Mouse (Mus musculus): ENCODE results near the gene Thbs1. TPM values are rescaled to one million over a fixed set of nuclear protein-coding genes. Genes with fewer than 3 reads are reported as not detected.
A peak's percentile ranks its signal among the peaks of the same experiment; 100 is the strongest.

Thbs1 gene
- polyA plus RNA-seq, 1 experiment, result 1.8 TPM

GRCm38 (mm10) chr2:118091226-118091625, 20.4 kb upstream of the Thbs1 start:
- TF ChIP-seq POLR2A (IDR thresholded peaks at IDR 0.05; ENCODE audit: control insufficient read depth, extremely low read depth, insufficient read depth, low read length, poor library complexity) (no peak), CTCF (IDR thresholded peaks at IDR 0.05; ENCODE audit: borderline replicate concordance, control insufficient read depth, extremely low read depth, insufficient read depth, low read length, poor library complexity) (no peak)
- no peak for DNase-seq
- H3K27ac ChIP-seq (ENCODE audit: control insufficient read depth, insufficient read depth, low read length), result no peak overlapping the region
- H3K27me3 ChIP-seq (ENCODE audit: control insufficient read depth, insufficient read depth, low read length), result no peaks in the 10 kb centered on the region
- H3K36me3 ChIP-seq (ENCODE audit: control insufficient read depth, insufficient read depth, low read length), result no peaks in the 10 kb centered on the region
- H3K4me1 ChIP-seq (replicated peaks; ENCODE audit: control insufficient read depth, insufficient read depth, low read length), result no peaks in the 10 kb centered on the region
- WGBS, result 94% methylated on average over 5 of the region's 5 CpGs
- H3K4me3 ChIP-seq (ENCODE audit: control insufficient read depth, insufficient read depth, low read length), result no peak overlapping the region

GRCm38 (mm10) chr2:118099104-118099503, 12.6 kb upstream of the Thbs1 start:
- Histone ChIP-seq H3K27ac (ENCODE audit: control insufficient read depth, insufficient read depth, low read length) (no peak overlapping the region), H3K36me3 (ENCODE audit: control insufficient read depth, insufficient read depth, low read length) (no peaks in the 10 kb centered on the region), H3K27me3 (ENCODE audit: control insufficient read depth, insufficient read depth, low read length) (no peaks in the 10 kb centered on the region), H3K4me1 (replicated peaks; ENCODE audit: control insufficient read depth, insufficient read depth, low read length) (no peaks in the 10 kb centered on the region), H3K4me3 (ENCODE audit: control insufficient read depth, insufficient read depth, low read length) (no peak overlapping the region)
- WGBS, result 89% methylated on average over 4 of the region's 4 CpGs
- no peak for DNase-seq
- no peak for TF ChIP-seq CTCF (IDR thresholded peaks at IDR 0.05; ENCODE audit: borderline replicate concordance, control insufficient read depth, extremely low read depth, insufficient read depth, low read length, poor library complexity)
- no peak for TF ChIP-seq POLR2A (IDR thresholded peaks at IDR 0.05; ENCODE audit: control insufficient read depth, extremely low read depth, insufficient read depth, low read length, poor library complexity)

GRCm38 (mm10) chr2:118102169-118102568, 9.5 kb upstream of the Thbs1 start:
- no peak for TF ChIP-seq POLR2A (IDR thresholded peaks at IDR 0.05; ENCODE audit: control insufficient read depth, extremely low read depth, insufficient read depth, low read length, poor library complexity)
- no peak for DNase-seq
- no peak overlapping the region for H3K27ac ChIP-seq (ENCODE audit: control insufficient read depth, insufficient read depth, low read length)
- WGBS, result 64% methylated on average over 4 of the region's 4 CpGs
- no peaks in the 10 kb centered on the region for H3K4me1 ChIP-seq (replicated peaks; ENCODE audit: control insufficient read depth, insufficient read depth, low read length)
- no peaks in the 10 kb centered on the region for H3K36me3 ChIP-seq (ENCODE audit: control insufficient read depth, insufficient read depth, low read length)
- H3K27me3 ChIP-seq (ENCODE audit: control insufficient read depth, insufficient read depth, low read length), result no peaks in the 10 kb centered on the region
- H3K4me3 ChIP-seq (ENCODE audit: control insufficient read depth, insufficient read depth, low read length), result no peak overlapping the region

GRCm38 (mm10) chr2:118110225-118110915, 1.3 kb upstream of the Thbs1 start:
- 69% methylated on average over 17 of the region's 17 CpGs for WGBS
- H3K27me3 ChIP-seq (ENCODE audit: control insufficient read depth, insufficient read depth, low read length), result no peaks in the 10 kb centered on the region; the same call in 1 of the 2 replicates
- DNase-seq, result peak; percentile 4
- H3K27ac ChIP-seq (ENCODE audit: control insufficient read depth, insufficient read depth, low read length), result no peak overlapping the region
- no peak overlapping the region for H3K4me3 ChIP-seq (ENCODE audit: control insufficient read depth, insufficient read depth, low read length)
- no peaks in the 10 kb centered on the region for H3K36me3 ChIP-seq (ENCODE audit: control insufficient read depth, insufficient read depth, low read length)
- H3K4me1 ChIP-seq (replicated peaks; ENCODE audit: control insufficient read depth, insufficient read depth, low read length), result peaks cover 2% of the 10 kb centered on the region; the same call in 1 of the 2 replicates
- TF ChIP-seq POLR2A (IDR thresholded peaks at IDR 0.05; ENCODE audit: control insufficient read depth, extremely low read depth, insufficient read depth, low read length, poor library complexity) (no peak), CTCF (IDR thresholded peaks at IDR 0.05; ENCODE audit: borderline replicate concordance, control insufficient read depth, extremely low read depth, insufficient read depth, low read length, poor library complexity) (no peak)

DNA sequence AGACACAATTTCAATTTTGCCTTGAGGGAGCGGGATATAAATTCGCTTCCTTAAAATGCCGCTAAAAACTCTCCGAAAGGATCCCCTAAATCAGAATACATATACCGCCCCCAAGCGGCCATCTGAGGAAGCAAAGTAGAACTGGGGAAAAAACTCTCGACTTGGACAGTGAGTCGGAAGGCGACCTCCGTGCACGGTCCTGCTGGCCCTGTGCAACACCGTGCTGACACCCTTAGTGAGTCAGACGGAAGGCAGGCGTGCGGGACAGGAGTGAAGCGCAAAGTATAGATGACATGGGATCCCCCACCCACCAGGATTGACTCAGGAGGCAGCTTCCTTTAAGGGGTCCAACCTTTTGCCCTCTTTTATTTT, 574 bp upstream of the Thbs1 start:
- peak; percentile 49; the same call in 1 of the 2 replicates for TF ChIP-seq CTCF (IDR thresholded peaks at IDR 0.05; ENCODE audit: borderline replicate concordance, control insufficient read depth, extremely low read depth, insufficient read depth, low read length, poor library complexity)
- TF ChIP-seq POLR2A (IDR thresholded peaks at IDR 0.05; ENCODE audit: control insufficient read depth, extremely low read depth, insufficient read depth, low read length, poor library complexity), result no peak
- no peaks in the 10 kb centered on the region; the same call in 1 of the 2 replicates for H3K27me3 ChIP-seq (ENCODE audit: control insufficient read depth, insufficient read depth, low read length)
- H3K4me3 ChIP-seq (ENCODE audit: control insufficient read depth, insufficient read depth, low read length), result peak overlapping the region; percentile 10; the same call in 1 of the 2 replicates
- H3K4me1 ChIP-seq (replicated peaks; ENCODE audit: control insufficient read depth, insufficient read depth, low read length), result peaks cover 2% of the 10 kb centered on the region; the same call in 1 of the 2 replicates
- WGBS, result 1% methylated on average over 16 of the region's 16 CpGs
- no peak overlapping the region for H3K27ac ChIP-seq (ENCODE audit: control insufficient read depth, insufficient read depth, low read length)
- no peaks in the 10 kb centered on the region for H3K36me3 ChIP-seq (ENCODE audit: control insufficient read depth, insufficient read depth, low read length)
- peak; percentile 75 for DNase-seq

- Histone ChIP-seq H3K27ac (ENCODE audit: control insufficient read depth, insufficient read depth, low read length) (no peak overlapping the region), H3K36me3 (ENCODE audit: control insufficient read depth, insufficient read depth, low read length) (no peaks in the 10 kb centered on the region), H3K4me1 (replicated peaks; ENCODE audit: control insufficient read depth, insufficient read depth, low read length) (peaks cover 2% of the 10 kb centered on the region; the same call in 1 of the 2 replicates), H3K4me3 (ENCODE audit: control insufficient read depth, insufficient read depth, low read length) (no peak overlapping the region), H3K27me3 (ENCODE audit: control insufficient read depth, insufficient read depth, low read length) (no peaks in the 10 kb centered on the region; the same call in 1 of the 2 replicates)
- DNase-seq, result no peak
- TF ChIP-seq CTCF (IDR thresholded peaks at IDR 0.05; ENCODE audit: borderline replicate concordance, control insufficient read depth, extremely low read depth, insufficient read depth, low read length, poor library complexity) (no peak), POLR2A (IDR thresholded peaks at IDR 0.05; ENCODE audit: control insufficient read depth, extremely low read depth, insufficient read depth, low read length, poor library complexity) (no peak)
- WGBS, result 44% methylated on average over 5 of the region's 5 CpGs
Measured at GRCm38 (mm10) chr2:118112438-118112837, 762 bp downstream of the Thbs1 start.
